Mouse (Mus musculus): ENCODE measurements around the gene Abcc4.

The Abcc4 gene

DNA sequence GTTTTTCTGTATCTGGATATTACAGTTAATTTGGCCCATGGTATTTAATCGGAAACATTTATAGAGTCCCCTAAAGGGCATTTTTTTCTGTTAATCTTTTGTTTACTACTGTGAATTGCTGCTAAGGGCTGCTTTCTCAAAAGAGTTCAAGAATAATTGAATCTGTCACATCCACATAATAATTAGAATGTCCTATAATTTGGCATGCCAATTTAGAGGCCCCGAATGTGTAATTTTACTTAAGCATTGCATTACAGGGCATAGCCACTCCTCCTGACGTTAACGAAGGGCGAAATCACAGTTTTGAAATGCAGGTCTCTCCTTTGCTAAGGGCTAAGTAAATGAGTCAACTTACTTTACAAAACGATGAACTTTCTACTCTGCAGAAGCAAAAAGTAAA is 214.3 kb downstream of the Abcc4 start:
- no peak for DNase-seq

GRCm38 (mm10) chr14:118491300-118491699 is 214.7 kb downstream of the Abcc4 start:
- DNase-seq: no peak

- no peak for DNase-seq
These were observed 215.5 kb downstream of the Abcc4 start for GRCm38 (mm10) chr14:118490525-118490924.

DNA sequence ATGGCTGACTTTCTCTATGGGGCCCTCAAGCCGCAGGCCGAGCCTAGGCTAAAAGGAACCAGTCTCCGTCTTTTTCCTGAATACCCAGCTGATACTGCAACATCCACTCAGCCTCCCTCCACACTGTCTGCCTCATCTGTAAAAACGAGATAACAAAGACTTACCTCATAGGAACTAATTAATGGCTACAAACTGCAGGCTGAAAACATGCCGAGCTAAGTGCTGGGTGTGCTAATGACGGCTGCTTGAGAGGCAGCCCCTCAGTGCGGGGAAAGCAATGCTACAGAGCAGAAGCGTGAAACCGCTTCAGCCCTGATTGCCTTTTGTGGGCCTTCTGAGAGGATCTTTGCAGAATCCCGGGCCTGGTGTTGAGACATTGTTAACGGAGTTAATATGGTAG is 219.7 kb downstream of the Abcc4 start:
- DNase-seq: no peak

- no peak for DNase-seq
These were observed 220.4 kb downstream of the Abcc4 start for GRCm38 (mm10) chr14:118485646-118486045.

DNA sequence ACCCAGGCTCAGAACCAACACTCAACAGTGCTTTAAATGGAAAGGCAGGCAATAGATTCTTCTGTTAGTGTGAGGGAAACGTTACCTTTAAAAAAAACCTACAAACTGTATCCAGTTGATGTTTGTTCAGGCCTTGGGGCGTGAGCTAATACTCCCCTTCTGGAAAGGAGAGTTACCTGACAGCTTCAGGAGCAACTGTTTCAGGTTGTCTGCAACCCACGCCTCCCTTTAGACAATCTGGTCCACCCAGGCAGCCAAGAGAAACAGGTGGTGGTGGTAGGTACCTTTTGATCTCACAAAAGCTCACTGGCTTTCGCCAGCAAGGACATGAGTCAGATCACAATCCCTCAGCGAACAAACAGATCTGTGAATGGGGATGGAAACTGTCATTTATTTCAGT is 223.7 kb downstream of the Abcc4 start:
- DNase-seq: no peak

- no peak for DNase-seq
These were observed 224.2 kb downstream of the Abcc4 start for GRCm38 (mm10) chr14:118481779-118482178.

DNA sequence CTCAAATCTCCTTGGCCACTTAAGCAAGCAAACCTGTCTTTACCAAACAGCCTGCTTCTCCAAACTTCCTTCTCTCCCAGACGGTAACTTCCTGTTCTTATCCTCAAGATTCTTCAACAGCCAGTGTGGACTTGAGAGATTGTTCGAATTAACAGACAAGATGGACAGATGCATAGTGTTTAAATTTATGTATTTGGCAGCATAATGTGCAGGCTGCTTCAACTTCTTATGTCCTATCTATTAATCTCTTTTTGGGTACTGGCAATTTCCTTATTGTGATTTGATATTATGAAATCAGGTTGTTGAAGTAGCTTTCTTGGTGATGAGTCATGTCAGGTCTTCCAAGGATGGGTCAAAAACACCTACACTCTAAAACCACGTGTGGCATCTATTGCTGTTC is 229.7 kb downstream of the Abcc4 start:
- no peak for DNase-seq

DNA sequence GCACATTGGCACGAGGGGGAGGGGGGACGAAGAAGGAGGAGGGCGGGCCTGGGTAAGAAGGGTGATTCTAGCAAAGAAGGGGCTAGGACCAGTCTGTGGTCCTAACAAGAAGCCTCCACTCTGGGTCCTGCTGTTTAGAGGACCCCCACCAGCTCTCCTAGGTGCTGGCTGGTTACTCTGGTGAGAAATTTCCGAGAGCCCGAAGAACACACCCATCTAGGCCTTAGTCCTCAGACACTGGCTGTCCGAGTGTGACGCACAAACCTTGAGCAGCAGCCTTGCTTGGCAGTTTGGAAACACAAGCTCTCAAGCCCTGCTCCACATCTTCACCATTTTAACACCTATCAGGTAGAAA is 230.9 kb downstream of the Abcc4 start:
- DNase-seq: no peak

GRCm38 (mm10) chr14:118474226-118475099 is 231.6 kb downstream of the Abcc4 start:
- DNase-seq: peak; percentile 36

DNA sequence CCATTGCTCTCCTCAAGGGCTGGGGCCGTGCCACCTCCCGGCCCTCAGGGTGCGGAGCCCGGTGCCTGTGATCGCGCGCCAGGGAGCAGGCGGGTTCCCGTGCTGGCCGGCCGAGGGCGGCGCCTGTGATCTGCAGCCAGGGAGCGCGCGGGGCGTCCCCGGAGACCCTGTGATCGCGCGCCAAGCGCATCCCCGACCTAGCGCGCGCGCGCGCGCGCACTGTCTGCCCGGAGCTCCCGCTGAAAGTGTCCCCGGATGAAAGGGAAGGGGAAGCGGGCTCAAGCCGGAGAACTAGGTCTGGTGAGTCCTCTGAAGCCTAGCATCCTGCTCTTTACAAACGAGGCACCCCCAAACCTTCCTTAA is 232.2 kb downstream of the Abcc4 start:
- peak; percentile 16 for DNase-seq

DNA sequence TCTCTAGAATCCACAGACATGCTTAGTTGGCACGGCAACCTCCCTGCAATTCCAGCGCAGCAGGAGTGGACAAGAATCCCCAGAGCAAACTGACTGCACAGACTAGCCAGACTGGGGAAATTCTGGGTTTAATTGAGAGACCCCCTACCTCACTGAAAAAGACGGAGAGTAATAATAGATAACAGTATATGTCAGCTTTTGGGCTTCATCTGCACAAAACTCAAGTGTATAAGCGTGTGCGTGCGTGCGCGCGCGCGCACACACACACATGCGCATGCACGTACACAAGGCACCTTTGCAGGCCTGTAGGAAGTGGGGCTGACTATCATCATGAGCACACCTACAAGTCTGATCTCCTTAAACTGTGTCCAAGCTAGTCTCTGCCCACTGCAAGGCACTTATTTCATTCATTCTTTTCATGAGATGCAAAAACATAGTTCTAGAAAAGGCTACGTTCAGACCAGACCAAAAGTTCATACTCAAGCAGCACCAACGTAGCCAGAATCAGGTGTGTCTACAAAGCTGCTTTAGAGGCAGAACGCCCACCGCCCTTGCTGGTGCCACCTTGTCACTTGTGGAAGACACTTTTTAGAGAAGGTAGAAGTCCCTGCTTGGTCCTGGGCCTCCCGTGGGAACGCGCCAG is 232.7 kb downstream of the Abcc4 start:
- no peak for DNase-seq

- no peak for DNase-seq
These were observed 240.7 kb downstream of the Abcc4 start for GRCm38 (mm10) chr14:118465331-118465730.

DNA sequence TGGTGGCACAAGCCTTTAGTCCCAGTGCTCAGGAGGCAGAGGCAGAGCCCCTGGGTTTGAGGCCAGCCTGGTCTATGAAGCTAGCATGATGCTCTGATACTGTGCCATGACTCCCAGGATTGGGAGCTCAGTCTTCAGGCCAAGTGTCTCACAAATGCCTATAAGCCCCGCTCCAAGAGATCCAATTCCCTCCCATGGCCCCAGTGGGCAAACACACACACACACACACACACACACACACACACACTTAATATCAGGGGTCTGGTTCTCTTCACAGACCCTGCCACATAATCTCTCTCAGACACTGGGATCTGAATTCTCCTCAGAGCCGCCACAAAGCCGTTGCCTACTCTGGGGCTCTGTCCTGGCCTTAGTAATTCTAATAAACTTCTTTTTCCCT is 241.6 kb downstream of the Abcc4 start:
- DNase-seq: no peak

DNA sequence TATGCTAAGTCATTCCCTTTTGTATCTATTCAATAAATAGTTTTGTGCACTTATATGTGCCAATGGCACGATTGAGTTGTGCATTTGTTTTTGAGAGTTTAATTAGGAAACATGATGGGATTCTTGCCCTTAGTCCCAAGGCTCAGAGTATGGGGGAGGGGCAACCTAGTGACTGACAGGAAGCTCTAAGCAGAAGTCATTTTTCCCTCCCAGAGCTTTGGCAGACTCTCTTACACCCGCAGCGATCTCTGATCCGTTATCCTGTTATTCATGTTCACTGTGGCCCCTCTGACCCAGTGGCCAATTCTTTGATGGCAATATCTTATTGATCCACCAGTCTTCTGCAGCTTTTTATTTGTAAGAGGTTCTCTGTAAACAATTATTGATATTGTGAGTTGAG is 253.4 kb downstream of the Abcc4 start:
- DNase-seq: no peak

DNA sequence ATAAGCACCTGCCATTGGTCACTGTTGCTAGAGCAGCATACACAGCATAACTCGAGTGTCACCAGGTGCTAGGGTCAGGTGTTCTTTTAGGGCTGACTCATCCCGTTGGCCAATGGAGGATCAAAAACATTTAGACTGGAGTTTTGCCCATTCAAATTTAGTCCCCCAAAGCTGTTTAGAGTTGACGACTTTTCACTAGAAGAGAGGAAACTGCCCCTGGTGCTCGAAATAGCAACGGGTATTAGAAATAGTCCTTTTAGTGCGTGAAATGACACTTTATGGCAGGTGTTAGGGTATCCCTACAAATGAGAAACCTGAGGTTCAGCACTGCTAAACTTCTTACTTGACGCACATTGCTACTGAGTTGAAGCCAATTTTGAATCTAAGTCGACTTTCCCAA is 265.9 kb downstream of the Abcc4 start:
- DNase-seq: no peak

- no peak for DNase-seq
These were observed 268.7 kb downstream of the Abcc4 start for GRCm38 (mm10) chr14:118437156-118437931.

- DNase-seq: no peak
These were observed 269.2 kb downstream of the Abcc4 start for GRCm38 (mm10) chr14:118436791-118437155.

DNA sequence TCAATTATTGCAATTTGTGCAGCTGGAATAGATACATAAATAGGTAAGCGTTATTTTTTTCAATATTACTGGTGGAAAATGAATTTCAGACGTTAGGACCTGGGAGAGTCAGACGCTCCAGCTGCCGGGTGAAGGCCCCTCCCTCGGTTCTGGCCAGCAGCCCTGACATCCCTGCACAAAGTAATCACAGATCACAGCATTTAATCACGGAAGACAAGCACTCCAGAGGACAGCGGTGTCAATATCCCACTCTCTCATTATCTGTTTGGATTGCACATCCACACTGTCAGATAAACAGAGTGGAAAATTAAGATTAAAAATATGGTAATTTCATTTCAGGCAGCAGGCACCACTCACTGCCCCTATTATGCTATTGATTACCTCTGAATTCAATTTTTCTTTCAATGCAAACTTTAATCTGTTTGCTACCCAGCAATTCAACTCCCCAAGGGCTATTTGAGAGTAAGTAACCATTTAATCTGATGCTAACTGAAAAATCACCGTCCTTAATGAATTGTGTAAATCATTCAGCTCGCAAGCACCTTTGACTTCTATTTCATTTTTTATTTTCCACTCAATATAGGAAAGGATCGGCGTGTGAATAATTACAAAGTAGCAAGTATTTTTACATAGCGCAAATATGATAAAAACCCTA is 270.2 kb downstream of the Abcc4 start:
- no peak for DNase-seq

DNA sequence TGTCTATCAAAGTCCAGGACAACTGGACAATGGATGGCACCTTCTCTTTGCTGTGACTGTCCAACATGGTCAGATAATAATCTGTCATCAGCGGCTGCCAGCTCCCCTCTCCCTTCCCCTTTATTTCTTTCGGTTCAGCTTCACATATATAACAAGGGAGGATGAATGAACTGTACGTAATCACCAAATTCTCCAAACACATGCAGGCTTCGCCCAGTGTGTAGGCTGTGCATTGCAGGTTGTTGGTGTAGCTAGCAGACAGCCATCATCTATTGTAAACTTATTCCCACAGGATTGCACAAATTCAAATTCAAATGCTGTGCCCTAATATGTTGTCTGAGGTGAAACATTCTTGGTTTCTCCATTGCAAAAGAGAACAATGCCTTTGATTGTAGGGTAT is 271.2 kb downstream of the Abcc4 start:
- no peak for DNase-seq

DNA sequence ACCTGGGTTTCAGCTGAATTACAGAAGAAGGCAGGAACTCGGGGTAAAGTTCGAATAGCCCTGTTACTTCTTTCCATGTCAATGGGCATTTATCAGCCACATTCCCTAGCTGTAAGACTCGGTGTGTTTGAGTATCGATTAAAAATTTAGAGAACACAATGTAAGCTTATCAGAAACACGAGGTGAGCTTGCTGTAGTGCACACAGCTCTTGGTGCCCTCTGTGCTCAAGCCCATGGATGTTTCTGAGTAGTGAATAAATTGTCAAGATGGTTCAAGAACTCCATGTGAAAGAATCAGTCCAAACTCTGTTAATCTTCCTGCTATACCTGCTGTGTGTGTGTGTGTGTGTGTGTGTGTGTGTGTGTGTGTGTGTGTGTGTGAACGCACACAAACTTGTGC is 272.2 kb downstream of the Abcc4 start:
- DNase-seq: no peak

Measured in layer of hippocampus, adult 9-11 months (tissue).